Mouse (Mus musculus): ENCODE results near the gene Resp18.

Resp18 gene

DNA sequence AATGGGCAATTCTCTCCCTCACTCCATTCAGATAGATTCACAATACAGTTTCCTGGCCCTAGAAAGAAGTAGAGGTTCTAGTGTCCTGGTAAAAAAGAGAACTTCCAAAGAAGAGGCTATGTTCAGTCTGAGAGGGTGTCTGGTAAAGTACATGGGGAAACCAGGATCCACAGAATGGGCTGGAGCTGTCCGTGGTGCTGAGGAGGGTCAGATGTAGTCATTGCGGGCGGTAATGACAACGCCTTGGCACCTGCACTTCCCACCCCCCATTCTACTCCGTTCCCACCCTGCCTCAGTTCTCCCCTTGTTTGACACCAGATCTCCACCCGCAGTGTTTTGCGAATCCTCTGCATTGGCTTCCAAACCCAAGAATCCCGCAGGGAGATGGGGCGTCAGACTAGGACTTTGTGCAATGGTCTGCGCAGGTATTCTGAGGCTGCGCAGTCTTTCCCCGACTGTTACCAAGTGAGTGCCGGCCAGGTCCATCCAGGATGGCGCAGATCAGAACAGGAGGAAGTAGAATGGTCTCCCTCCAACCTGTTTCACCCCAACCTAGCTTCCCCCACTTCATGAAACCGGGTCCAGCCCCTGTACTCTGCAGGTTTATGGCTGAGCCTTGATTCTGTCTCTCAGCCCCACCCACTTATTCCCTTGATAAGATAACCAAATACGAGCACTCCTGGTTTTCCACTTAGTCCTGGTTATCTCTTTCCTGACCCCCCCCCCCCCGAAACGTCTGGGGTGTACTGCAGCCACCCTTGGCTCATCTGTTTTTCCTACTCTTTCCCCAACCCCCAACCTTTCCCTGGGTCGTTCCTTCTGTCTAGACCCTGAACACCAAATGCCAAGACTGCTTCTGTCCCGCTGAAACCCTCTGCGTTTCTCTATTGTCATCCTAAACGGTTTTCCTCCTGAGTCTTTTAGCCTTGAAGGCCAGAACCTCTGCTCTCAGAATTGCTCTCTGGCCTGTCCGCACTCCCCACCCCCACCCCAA lies 723 bp downstream of the Resp18 start:
- DNase-seq (ENCODE audit: low spot score in 2 of 2), result no peak

GRCm38 (mm10) chr1:75264091-75264880 lies 13.9 kb downstream of the Resp18 start, which contains the start of gene Ptprn:
Gene Ptprn, minus strand, starts transcription at chr1:75264502.
- DNase-seq (ENCODE audit: low spot score in 2 of 2), result peak; percentile 89 to 92

- peak; percentile 74 to 80 for DNase-seq (ENCODE audit: low spot score in 2 of 2)
Observed at GRCm38 (mm10) chr1:75262969-75263951, 15.0 kb downstream of the Resp18 start.

DNA sequence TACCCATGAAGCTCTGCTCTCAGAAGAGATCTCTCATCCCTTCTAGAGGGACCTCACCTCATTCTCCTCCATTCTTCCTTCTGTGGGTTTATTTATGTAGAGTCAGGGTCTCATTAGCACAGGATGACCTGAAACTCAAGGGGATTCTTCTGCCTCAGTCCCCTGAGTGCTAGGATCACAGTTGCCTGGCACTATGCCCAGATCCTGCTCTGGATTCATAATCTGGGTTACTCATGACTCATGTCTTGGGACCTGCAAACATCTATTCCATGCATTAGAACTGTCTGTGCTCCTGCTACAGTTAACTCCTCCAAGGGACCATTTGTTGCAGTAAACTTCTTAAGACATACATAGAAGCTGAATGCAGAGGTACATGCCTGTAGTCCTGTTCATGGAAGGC lies 16.9 kb downstream of the Resp18 start:
- DNase-seq (ENCODE audit: low spot score in 2 of 2), result no peak

DNA sequence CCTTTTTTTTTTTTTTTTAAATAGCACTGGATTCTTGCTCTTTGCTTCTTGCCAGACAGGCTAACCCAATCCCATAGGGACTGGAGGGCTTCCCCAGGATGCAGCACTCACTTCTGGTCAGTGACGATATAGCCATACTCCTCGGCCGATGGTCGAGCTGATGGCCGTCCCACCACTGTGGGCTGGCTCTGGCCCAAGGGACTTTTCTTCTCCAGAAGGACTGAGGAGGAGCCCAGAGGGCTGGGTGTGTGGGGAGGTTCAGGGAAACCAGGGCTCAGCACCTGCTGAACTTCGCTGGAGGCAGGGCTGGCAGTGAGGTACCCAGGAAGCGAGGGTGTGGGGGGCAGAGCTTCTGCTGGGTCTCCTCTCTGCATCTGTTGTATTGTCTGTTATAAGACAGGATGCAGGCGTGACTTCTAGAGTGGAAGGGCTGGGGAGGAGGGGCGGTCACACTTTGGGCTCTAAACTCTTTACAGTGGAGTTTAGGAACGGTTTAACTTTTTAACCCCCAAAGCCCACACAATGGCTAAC lies 22.6 kb downstream of the Resp18 start:
- no peak for DNase-seq (ENCODE audit: low spot score in 2 of 2)

DNA sequence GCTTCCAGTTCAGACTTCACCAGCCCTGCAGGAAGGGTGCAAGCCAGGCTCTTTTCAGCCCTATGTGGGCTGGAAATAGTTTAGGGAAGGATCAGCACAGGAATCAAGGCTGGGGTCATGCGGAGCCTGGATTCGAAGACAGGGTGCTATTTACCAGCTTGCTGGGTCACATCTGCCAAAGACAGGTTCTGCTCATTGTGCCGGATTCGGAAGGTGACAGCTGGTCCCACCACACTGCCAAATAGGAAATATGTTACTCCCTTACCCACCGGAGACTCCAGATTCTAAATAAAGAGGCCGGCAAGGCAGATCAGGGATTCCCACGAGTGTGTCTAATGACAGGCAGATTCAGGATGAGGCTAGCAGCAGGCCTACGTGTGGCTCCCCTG lies 23.6 kb downstream of the Resp18 start:
- DNase-seq (ENCODE audit: low spot score in 2 of 2), result peak in 1 of 2 experiments; percentile 77

- DNase-seq (ENCODE audit: low spot score in 2 of 2), result peak; percentile 86 to 88
Observed at GRCm38 (mm10) chr1:75253849-75254624, 24.2 kb downstream of the Resp18 start.

DNA sequence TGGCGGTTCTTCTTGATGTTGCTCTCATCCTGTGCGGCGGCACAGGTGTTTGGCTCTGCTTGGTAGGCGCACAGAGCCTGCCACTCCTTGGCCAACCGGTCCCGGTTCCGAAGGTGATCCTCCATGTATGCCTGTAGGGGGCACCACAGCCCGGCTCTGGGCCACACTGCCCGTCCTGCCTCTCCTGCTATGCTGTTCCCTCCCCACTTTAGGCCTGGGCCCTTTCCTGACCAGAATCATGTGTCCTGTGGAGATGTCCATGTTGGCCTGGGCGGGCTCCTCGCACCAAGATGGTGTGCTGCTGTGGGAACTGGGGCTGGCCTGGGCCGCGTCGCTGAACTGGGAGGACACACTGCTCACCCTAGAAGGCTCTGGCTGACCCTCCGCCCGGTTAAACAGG lies 25.2 kb downstream of the Resp18 start:
- no peak for DNase-seq (ENCODE audit: low spot score in 2 of 2)

DNA sequence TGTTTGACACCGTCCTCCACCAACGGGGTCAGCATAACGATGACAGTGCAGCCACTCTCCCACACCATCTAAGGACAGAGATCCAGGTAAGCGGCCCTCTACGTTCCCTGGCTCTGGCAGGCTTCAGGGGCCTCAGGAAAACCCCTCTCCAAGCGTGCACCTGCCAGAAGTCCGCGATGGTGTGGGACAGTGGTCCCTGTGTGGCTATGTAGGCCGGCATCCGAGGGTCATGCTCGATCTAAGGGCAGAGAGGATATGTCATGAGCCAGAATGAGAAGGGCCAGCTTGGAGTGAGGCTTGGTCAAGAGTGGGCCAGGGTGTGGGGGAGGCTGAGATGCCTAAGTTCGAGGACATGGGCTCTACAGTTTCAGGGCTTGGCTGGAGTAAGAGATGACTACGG lies 25.9 kb downstream of the Resp18 start:
- no peak for DNase-seq (ENCODE audit: low spot score in 2 of 2)

DNA sequence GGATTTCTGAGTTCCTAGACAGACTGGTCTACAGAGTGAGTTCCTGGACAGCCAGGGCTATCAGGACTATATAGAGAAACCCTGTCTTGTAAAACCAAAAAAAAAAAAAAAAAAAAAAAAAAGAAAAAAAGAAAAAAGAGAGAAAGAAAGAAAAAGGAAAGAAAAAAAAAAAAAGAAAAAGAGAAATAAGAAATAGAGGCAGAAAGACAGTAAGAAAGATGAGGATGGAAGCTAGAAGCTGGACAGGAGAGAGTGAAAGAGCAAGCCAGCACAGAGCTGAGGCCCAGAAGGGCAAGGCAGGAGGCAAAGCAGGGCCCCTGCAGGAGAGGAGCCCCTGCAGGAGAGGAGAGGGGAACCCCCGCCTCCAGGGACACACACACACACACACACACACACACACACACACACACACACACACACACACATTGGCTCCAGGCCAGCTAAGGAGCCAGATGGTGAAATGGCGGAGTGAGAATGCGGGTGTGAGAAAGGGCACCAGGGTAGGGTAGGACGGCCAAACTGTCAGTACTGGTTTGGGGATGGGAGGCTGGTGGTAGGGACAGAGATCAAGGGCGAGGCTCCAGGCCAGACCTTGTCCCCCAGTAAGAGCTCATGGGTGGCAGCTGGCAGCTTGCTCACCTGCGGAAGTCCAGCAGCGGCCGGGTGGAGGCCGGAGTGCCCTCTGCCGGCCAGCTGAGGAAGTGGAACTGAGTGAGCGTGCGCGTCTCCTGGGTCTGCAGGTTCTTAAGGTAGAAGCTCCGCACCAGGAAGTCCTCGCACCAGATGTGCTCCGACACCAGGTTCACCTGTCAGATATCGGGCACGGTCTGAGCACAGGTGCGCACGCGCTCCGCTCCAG lies 26.9 kb downstream of the Resp18 start:
- peak; percentile 76 to 78 for DNase-seq (ENCODE audit: low spot score in 2 of 2)

- DNase-seq (ENCODE audit: low spot score in 2 of 2), result peak in 1 of 2 experiments; percentile 34
Observed at GRCm38 (mm10) chr1:75250498-75250897, 27.7 kb downstream of the Resp18 start.

DNA sequence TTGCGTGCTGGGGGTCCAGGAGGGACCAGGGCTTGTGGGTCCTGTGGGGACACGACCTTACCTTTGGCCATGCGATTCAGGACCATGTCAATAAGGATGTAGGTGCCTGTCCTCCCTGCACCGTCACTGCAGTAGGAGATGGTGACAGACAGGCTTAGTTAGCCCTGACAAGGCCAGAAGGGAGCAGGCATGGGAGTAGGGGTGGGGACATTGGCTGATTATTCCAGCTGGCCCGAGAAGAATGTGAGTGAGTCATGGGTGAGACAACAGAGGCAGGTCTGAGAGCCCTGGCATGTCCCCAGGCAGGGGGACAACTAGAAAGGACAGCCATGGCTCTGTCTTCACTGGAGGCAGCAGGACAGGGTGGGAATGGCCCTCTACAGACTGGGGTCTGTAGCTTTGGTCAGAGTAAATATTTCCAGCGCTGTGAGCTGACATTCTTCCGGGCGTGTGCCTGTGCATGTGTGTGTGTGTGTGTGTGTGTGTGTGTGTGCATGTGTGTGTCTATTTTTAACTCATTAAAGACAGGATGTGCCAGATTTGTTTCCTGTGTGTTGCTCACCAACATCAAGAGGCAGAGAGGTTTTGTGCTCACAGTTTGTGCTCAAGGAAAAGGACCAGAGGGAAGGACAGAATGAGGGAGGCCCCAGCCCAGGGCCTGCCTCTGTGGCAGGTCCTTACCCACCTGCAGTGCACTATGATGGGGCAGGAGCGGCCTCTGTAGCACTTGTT lies 30.0 kb downstream of the Resp18 start:
- peak in 1 of 2 experiments; percentile 52 for DNase-seq (ENCODE audit: low spot score in 2 of 2)

DNA sequence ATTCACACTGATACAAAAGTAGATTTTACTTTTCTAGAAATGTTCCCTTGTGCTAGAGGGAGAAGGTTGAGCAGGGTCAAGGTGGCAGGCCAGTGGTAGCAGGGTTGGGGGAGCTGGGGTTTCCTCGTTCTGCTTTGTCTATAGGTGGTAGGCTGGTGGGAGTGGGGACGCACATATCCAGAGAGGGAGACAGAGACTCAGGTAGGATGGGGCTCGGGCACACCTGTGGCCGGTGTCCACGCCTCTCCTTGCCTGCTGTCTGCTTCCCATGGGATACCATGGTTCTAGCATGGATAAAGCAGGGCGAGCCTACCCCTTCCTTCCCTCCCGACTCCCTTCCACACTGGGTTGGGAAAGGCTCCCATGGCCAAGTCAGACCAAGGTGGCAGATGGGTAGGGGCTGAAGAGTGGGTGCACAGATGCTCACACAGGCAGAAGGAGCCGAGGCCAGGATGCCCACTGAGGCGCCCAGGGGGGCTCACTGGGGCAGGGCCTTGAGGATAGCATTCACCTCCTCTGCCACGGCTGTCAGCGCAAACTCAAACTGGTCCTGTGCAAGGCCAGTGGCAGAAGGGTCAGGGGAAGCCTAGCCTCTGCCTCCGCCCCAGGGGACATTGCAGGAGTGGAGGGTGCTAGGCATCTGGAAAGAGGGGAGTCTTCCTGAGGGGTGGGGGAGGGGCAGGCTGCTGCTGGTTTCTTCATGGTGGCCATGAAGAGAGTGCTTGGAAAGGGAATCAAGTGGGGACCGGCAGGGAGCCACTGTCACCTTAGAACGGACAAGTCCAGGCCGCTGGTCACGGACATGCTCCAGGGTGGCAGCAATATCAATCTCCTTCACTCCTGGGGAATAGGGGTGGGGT lies 30.9 kb downstream of the Resp18 start:
- peak in 1 of 2 experiments; percentile 38 for DNase-seq (ENCODE audit: low spot score in 2 of 2)

GRCm38 (mm10) chr1:75244836-75245235 lies 33.4 kb downstream of the Resp18 start:
- DNase-seq (ENCODE audit: low spot score in 2 of 2), result peak; percentile 73 to 76

DNA sequence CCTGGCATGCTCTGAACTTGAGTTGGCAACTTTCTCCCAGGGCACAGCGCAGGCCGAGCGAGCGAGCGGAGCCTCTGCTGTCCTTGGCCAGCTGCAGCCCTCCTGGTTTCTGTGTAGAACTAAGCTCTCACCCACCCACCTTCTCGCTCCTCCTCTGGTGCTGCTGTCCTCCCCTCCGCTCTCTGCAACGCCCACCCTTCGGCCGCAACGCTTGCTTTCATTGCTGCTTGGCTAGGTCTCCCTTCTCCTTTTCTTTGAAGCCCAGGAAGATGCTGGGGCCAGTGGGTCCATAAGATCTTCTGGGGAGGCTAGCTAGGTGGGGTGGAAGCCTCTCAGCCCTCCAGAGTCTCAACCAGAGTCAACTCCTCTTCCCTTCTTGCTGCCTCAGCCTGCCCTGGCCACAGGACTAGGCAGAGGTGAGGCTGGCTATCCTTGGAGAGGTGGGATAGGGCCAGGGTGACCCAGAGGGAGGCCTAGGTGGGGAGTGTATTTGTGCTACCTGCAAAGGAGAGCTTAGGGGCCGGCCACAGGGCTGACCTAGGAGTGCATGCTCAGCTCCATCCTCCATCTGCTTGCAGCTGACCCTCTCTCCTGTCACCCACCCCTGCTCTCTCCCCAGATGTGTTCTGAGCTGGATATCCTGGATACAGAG lies 33.9 kb downstream of the Resp18 start:
- no peak for DNase-seq (ENCODE audit: low spot score in 2 of 2)

DNA sequence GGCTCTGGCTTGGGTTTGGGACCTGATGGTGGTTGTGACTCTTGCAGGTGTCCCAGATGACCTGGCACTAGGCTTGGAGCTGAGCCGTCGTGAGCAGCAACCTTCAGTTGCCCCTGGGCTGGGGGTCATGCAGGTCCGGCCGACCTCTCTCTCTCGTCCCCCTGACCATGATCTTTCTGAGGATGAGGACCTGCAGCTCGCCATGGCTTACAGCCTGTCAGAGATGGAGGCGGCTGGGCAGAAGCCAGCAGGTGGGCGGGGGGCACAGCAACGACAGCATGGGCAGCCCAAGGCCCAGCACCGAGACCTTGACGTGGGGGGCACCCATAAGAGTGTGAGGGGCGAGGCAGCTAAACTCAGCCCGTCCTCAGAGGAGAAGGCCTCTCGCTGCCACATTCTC lies 34.8 kb downstream of the Resp18 start:
- no peak for DNase-seq (ENCODE audit: low spot score in 2 of 2)

DNA sequence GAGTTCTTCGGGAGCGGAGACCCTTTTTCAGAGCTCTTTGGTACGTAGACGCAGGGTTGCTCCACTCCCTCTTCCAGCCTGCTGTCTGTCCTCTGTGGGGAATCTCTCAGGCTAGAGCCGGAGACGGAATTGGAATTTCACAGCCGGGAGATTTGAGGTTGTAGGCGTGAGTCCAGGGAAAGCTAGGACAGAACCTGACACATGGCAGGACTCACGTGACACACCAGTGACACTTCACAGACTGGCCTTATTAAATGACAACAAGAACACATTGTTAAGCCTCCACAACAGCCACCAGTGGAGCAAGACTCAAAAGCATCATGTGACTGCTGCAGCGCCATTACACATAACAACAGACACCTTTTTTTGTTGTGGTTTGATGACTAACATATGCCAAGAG lies 38.6 kb downstream of the Resp18 start:
- DNase-seq (ENCODE audit: low spot score in 2 of 2), result no peak
